8 mouse cellular contexts compared by ENCODE assay signal in genomic region chr9:69989303-69990121, GRCm38 (mm10). TPM values are rescaled to one million over a fixed set of nuclear protein-coding genes. Genes with fewer than 3 reads are reported as not detected.
DNase-seq lines count a peak whose midpoint lies in the region; ATAC-seq and TF ChIP-seq lines count a peak whose summit lies in the region.

Bnip2 (plus strand) TSS chr9:69989466.

- 0 out of 2 replicates have a peak, but pooled peaks cover 4% of the 10 kb centered on the region for H3K36me3 ChIP-seq in ES-Bruce4 (ENCODE audit: control insufficient read depth, insufficient read depth, low read length, poor library complexity, severe bottlenecking)
- H3K36me3 ChIP-seq in forebrain, embryonic 13.5 days (ENCODE audit: poor library complexity, severe bottlenecking), result peaks cover 9% of the 10 kb centered on the region; the same call in 1 of the 2 replicates
- no peaks in the 10 kb centered on the region; the same call in 1 of the 2 replicates for H3K36me3 ChIP-seq in liver, postnatal 0 days (replicated peaks; ENCODE audit: insufficient read depth, low read length)
- no peaks in the 10 kb centered on the region for H3K36me3 ChIP-seq in neural tube, embryonic 14.5 days (ENCODE audit: control insufficient read depth, insufficient read depth, low read length)

- WGBS in forebrain, embryonic 13.5 days, result 0% methylated on average over 65 of the region's 76 CpGs
- under 1% methylated on average over 76 of the region's 76 CpGs for WGBS in large intestine, adult 2 months
- WGBS in liver, postnatal 0 days (ENCODE audit: insufficient replicate concordance), result 2% methylated on average over 75 of the region's 76 CpGs
- WGBS in neural tube, embryonic 14.5 days, result under 1% methylated on average over 69 of the region's 76 CpGs

- H3K4me1 ChIP-seq in ES-Bruce4 (ENCODE audit: control insufficient read depth, insufficient read depth, low read length), result no peaks in the 10 kb centered on the region
- peaks cover 22% of the 10 kb centered on the region for H3K4me1 ChIP-seq in forebrain, embryonic 13.5 days
- H3K4me1 ChIP-seq in liver, postnatal 0 days (ENCODE audit: insufficient read depth), result peaks cover 46% of the 10 kb centered on the region
- H3K4me1 ChIP-seq in neural tube, embryonic 14.5 days (ENCODE audit: control insufficient read depth, insufficient read depth, low read length), result peaks cover 11% of the 10 kb centered on the region

- TF ChIP-seq CTCF in ES-Bruce4 (IDR thresholded peaks at IDR 0.05; ENCODE audit: low read depth, low read length), result no peak
- no peak for TF ChIP-seq CTCF in liver, postnatal 0 days (IDR thresholded peaks at IDR 0.05; ENCODE audit: low read depth)

- TF ChIP-seq EP300 in ES-Bruce4 (IDR thresholded peaks at IDR 0.05; ENCODE audit: insufficient read depth, low read depth, low read length), result 0 out of 2 replicates have a peak, but pooled peaks have one; percentile 23
- TF ChIP-seq EP300 in liver, postnatal 0 days (IDR thresholded peaks at IDR 0.05; ENCODE audit: low read depth), result no peak

- peak within 1 kb of the TSS; percentile 75 for H3K27ac ChIP-seq in ES-Bruce4 (ENCODE audit: insufficient read depth, low read length)
- peak within 1 kb of the TSS; percentile 91 for H3K27ac ChIP-seq in forebrain, embryonic 13.5 days
- H3K27ac ChIP-seq in liver, postnatal 0 days (ENCODE audit: low read depth), result peak within 1 kb of the TSS; percentile 98
- peak within 1 kb of the TSS; percentile 92 for H3K27ac ChIP-seq in neural tube, embryonic 14.5 days (ENCODE audit: low read depth, low read length)

- peak; percentile 95 for ATAC-seq in cerebellum, adult (ENCODE audit: insufficient number of reproducible peaks, low FRiP score, low TSS enrichment)
- peak; percentile 91 for ATAC-seq in forebrain, embryonic 13.5 days
- ATAC-seq in liver, postnatal 0 days, result peak; percentile 92
- peak; percentile 95 for ATAC-seq in neural tube, embryonic 14.5 days (ENCODE audit: low read depth)

- peak; percentile 98 for DNase-seq in heart, postnatal 10 days
- DNase-seq in large intestine, adult 2 months (ENCODE audit: low read depth, low spot score), result peak; percentile 84
- peak; percentile 97 for DNase-seq in liver, postnatal 0 days
- peak; percentile 99 for DNase-seq in testis, postnatal 10 days (ENCODE audit: low spot score)

- H3K9me3 ChIP-seq in ES-Bruce4 (replicated peaks; ENCODE audit: control insufficient read depth, insufficient read depth, low read length, poor library complexity, severe bottlenecking), result no peaks in the 10 kb centered on the region
- H3K9me3 ChIP-seq in forebrain, embryonic 13.5 days (replicated peaks), result no peaks in the 10 kb centered on the region
- no peaks in the 10 kb centered on the region for H3K9me3 ChIP-seq in liver, postnatal 0 days (ENCODE audit: low read length)
- H3K9me3 ChIP-seq in neural tube, embryonic 14.5 days (ENCODE audit: control insufficient read depth, low read length), result no peaks in the 10 kb centered on the region

- intact Hi-C loops in heart, postnatal 10 days (cut with DNase I), result loop anchor here (5.0 kb wide), 1 partner anchor 482 kb away; no protein-coding TSS in a partner anchor

- H3K4me3 ChIP-seq in ES-Bruce4 (ENCODE audit: low read depth, low read length), result peak within 1 kb of the TSS; percentile 94
- H3K4me3 ChIP-seq in forebrain, embryonic 13.5 days, result peak within 1 kb of the TSS; percentile 86
- peak within 1 kb of the TSS; percentile 94 for H3K4me3 ChIP-seq in liver, postnatal 0 days (ENCODE audit: low read depth, low read length)
- H3K4me3 ChIP-seq in neural tube, embryonic 14.5 days (ENCODE audit: low read depth, low read length), result peak within 1 kb of the TSS; percentile 100

- TF ChIP-seq POLR2A in ES-Bruce4 (IDR thresholded peaks at IDR 0.05; ENCODE audit: insufficient read depth, low read length), result peak; percentile 88

- no peaks in the 10 kb centered on the region for H3K27me3 ChIP-seq in ES-Bruce4 (ENCODE audit: control insufficient read depth, insufficient read depth, low read length, poor library complexity, severe bottlenecking)
- H3K27me3 ChIP-seq in forebrain, embryonic 13.5 days, result no peaks in the 10 kb centered on the region
- H3K27me3 ChIP-seq in liver, postnatal 0 days (ENCODE audit: insufficient read depth, low read length), result no peaks in the 10 kb centered on the region
- no peaks in the 10 kb centered on the region for H3K27me3 ChIP-seq in neural tube, embryonic 14.5 days (ENCODE audit: control insufficient read depth, insufficient read depth, low read length)

- H3K9ac ChIP-seq in ES-Bruce4 (ENCODE audit: low read depth, poor library complexity, severe bottlenecking), result peak within 1 kb of the TSS; percentile 92
- peak within 1 kb of the TSS; percentile 96 for H3K9ac ChIP-seq in forebrain, embryonic 13.5 days
- peak within 1 kb of the TSS; percentile 96 for H3K9ac ChIP-seq in liver, postnatal 0 days (replicated peaks)
- H3K9ac ChIP-seq in neural tube, embryonic 14.5 days (replicated peaks; ENCODE audit: low read depth, low read length), result peak within 1 kb of the TSS; percentile 98

- peak within 1 kb of the TSS; percentile 72 for H3K4me2 ChIP-seq in forebrain, embryonic 13.5 days
- peak within 1 kb of the TSS; percentile 79 for H3K4me2 ChIP-seq in liver, postnatal 0 days (ENCODE audit: low read depth, low read length)
- peak within 1 kb of the TSS; percentile 64 for H3K4me2 ChIP-seq in neural tube, embryonic 14.5 days (ENCODE audit: low read depth, low read length)

RNA-seq across cellular contexts. Expression of gene Bnip2, which starts in this region (rescaled TPM):
- polyA plus RNA-seq in ES-Bruce4 (2011; ENCODE audit: insufficient read depth, insufficient read length, low read depth, missing spikeins), result 63.6 and 65.6 TPM in 2 replicates
- polyA plus RNA-seq in forebrain, embryonic 13.5 days (2015; fragmentation: Nextera tagmentation; extraction: Ambion mirVana), result 104 TPM in 2 replicates
- 100 to 1,000 TPM; 102 to 107 TPM for total RNA-seq in heart, postnatal 10 days (2021)
- 12.9 and 15.7 TPM in 2 replicates for polyA plus RNA-seq in large intestine, adult 2 months (2012; rRNA removed)
- 38.4 and 42.5 TPM in 2 replicates for polyA plus RNA-seq in liver, postnatal 0 days (2015; fragmentation: Nextera tagmentation; extraction: Ambion mirVana)
- 57.4 and 75.1 TPM in 2 replicates for polyA plus RNA-seq in neural tube, embryonic 14.5 days (2014; fragmentation: Nextera tagmentation; extraction: Ambion mirVana)

Comparison
In these comparisons a context has a peak if more than half of its experiments do, and no peak if none do; other contexts are left out.
1. Peak in every context shown above with its lines: DNase-seq, ATAC-seq, H3K4me3 ChIP-seq and H3K27ac ChIP-seq.